Mouse (Mus musculus) frontal cortex, adult 2 months (tissue): ENCODE measurements around the gene Gm20481. TPM values are rescaled to one million over a fixed set of nuclear protein-coding genes. Genes with fewer than 3 reads are reported as not detected.
"Not testable (repeated sequence)": the region's sequence is repeated elsewhere in the genome, so short reads cannot be mapped to it uniquely, and the experiment has no call there.

ENCODE experiments used
- DNase-seq, 2 experiments: peaks; one replicate each; pipeline ENCODE4 v3.0.0; 2022; ENCODE audit warnings: low spot score in 1 of 2; ENCODE audit errors: extremely low spot score in 1 of 2
- polyA plus RNA-seq: library from polyadenylated mRNA; depleted of rRNA; stranded (reverse); fragments of >200 nt; gene quantifications from 2 replicates; pipeline ENCODE4 v1.2.3, GENCODE M21; 2012

Gene Gm20481
- polyA plus RNA-seq, 1 experiment = 0.20 TPM

- DNase-seq = no peak
These were observed 18.9 kb upstream of the Gm20481 start for GRCm38 (mm10) chr17:34950514-34951455.

GRCm38 (mm10) chr17:34951636-34952377, 17.9 kb upstream of the Gm20481 start:
- peak in 1 of 2 experiments; percentile 57 for DNase-seq

- peak; percentile 48 to 81 for DNase-seq
These were observed 17.2 kb upstream of the Gm20481 start for GRCm38 (mm10) chr17:34952378-34953040.

- DNase-seq = no peak
These were observed 16.5 kb upstream of the Gm20481 start for GRCm38 (mm10) chr17:34953258-34953657.

- DNase-seq = no peak
These were observed 15.8 kb upstream of the Gm20481 start for GRCm38 (mm10) chr17:34953904-34954303.

- DNase-seq = no peak
These were observed 14.9 kb upstream of the Gm20481 start for GRCm38 (mm10) chr17:34954831-34955230.

GRCm38 (mm10) chr17:34955884-34956283, 13.8 kb upstream of the Gm20481 start:
- no peak for DNase-seq

- DNase-seq = peak in 1 of 2 experiments; percentile 50
These were observed 13.4 kb upstream of the Gm20481 start for GRCm38 (mm10) chr17:34956340-34956739.

GRCm38 (mm10) chr17:34957291-34957690, 12.4 kb upstream of the Gm20481 start:
- DNase-seq = not testable (repeated sequence)

- not testable (repeated sequence) for DNase-seq
These were observed 11.7 kb upstream of the Gm20481 start for GRCm38 (mm10) chr17:34957966-34958365.

GRCm38 (mm10) chr17:34958734-34959129, 11.0 kb upstream of the Gm20481 start:
- not testable (repeated sequence) for DNase-seq

GRCm38 (mm10) chr17:34959130-34959778, 10.5 kb upstream of the Gm20481 start, which contains the start of gene Hspa1b:
Gene Hspa1b, minus strand, starts transcription at chr17:34959238.
- DNase-seq = peak; percentile 55 to 84

GRCm38 (mm10) chr17:34959881-34960515, 9.7 kb upstream of the Gm20481 start:
- no peak for DNase-seq

GRCm38 (mm10) chr17:34960702-34961493, 8.8 kb upstream of the Gm20481 start:
- DNase-seq = peak in 1 of 2 experiments; percentile 30

- peak in 1 of 2 experiments; percentile 26 for DNase-seq
These were observed 7.6 kb upstream of the Gm20481 start for GRCm38 (mm10) chr17:34962125-34962524.

- DNase-seq = no peak
These were observed 6.9 kb upstream of the Gm20481 start for GRCm38 (mm10) chr17:34962841-34963240.

GRCm38 (mm10) chr17:34964640-34965049, 5.1 kb upstream of the Gm20481 start:
- no peak for DNase-seq

GRCm38 (mm10) chr17:34965627-34966026, 4.1 kb upstream of the Gm20481 start:
- DNase-seq = no peak

- DNase-seq = not testable (repeated sequence)
These were observed 1.1 kb downstream of the Gm20481 start for GRCm38 (mm10) chr17:34970850-34971249.
